Mouse (Mus musculus) thymus, adult 18-20 months (tissue): ENCODE measurements around the gene Gatd1.

Experiments used
- DNase-seq, 2 experiments: peaks; one replicate each; pipeline ENCODE4 v3.0.0; 2022; ENCODE audit warnings: mixed read lengths in 2 of 2

Gene Gatd1

GRCm38 (mm10) chr7:141441460-141441859, 27.5 kb upstream of the Gatd1 start:
- peak in 1 of 2 experiments; percentile 7 for DNase-seq

- peak in 1 of 2 experiments; percentile 31 for DNase-seq
Observed at GRCm38 (mm10) chr7:141440613-141441012, 26.7 kb upstream of the Gatd1 start.

- DNase-seq = no peak
Observed at GRCm38 (mm10) chr7:141439811-141440210, 25.9 kb upstream of the Gatd1 start.

DNA sequence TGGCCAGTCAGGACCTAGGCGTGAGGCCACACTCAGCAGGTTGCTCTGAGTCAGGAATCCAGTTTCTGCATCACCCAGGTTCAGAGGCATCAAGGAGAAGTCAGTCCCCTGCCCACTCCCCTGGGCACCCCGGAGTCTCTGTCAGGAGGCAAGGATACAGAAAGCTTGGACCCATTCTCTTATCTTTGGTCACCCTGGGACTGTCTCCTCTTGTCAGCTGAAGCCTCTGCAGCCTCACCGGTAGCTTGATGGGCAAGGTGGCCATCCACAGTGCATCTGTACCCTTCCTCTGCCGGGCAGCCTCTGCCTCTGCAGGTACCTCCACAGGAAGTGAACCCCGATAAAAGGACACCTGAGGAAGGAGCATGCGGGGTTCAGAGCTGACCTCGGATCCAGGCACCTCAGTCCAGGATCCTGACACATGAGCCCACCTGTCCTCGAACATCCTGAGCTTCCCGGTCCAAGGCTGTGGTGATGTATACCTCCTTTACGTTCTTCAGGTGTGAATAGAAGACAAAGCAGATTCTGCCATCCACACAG, 25.3 kb upstream of the Gatd1 start:
- no peak for DNase-seq

- DNase-seq = no peak
Observed at GRCm38 (mm10) chr7:141438201-141438968, 24.4 kb upstream of the Gatd1 start.

GRCm38 (mm10) chr7:141437178-141438120, 23.5 kb upstream of the Gatd1 start, which contains the start of gene Slc25a22:
Gene Slc25a22, minus strand, starts transcription at chr7:141437892.
- DNase-seq = peak; percentile 73

- no peak for DNase-seq
Observed at GRCm38 (mm10) chr7:141436523-141436892, 22.6 kb upstream of the Gatd1 start.

DNA sequence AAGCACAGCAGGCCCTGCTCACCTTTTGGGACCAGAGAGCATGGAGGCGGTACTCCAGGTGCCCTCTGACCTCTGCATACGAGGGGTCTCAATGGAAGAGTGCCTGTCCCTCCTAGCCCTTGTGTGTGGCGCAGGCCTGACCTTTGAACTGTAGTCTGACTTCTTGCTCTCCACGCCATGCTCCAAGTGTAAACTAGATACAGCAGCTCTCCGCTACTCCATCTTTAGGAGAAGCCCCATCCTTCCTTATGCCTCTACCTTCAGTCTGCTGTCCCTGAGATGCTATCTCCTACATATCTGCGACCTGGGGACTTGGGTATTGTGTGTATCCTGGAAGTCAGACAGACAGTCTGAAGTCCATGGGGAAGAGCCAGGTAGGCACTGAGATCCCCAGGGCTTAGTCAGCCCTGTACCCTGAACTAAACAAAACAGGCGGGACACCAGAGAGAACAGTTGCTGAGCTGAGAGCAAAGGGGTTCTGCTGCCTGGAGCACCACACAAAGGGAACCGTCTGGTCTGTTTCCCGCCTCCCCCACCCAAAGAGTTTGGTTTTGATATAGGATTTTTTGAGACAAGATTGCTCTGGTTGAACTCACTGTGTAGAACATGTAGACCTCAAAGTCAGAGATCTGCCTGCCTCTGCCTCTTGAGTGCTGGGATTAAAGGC, 22.1 kb upstream of the Gatd1 start:
- no peak for DNase-seq

DNA sequence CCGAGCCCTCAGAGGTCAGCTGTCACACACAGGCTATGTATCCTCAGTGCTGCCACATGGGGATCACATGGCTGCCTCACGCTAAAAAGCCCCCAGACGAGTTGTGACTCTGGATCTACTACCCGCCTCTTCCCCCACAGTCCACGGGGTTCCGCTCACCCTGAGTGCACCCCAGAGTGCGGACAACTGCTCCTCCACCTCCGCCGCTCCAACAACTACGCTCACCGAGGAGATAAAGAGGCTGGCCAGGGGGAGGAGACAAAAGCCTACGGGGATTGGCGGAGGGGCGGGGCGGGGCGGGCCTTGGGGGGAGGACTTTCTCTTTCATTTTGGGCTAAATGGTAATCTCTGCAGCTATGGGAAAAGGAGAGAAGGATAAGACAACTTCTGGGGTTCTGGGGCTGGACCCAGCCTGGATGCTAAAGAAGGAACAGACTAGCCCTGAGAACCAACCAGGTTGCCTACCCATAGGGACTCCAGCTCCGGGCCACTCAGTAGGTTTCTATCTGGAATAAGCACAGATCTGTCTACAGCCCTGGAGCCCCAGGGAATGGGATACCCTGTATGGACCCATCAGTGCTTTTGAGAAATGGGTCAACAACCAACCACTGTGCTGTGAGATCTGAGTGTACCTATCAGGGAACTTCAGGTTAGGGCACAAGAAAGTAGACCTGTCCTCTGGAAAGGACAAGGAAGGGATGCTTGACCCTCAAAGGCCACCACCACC, 21.4 kb upstream of the Gatd1 start:
- DNase-seq = no peak

DNA sequence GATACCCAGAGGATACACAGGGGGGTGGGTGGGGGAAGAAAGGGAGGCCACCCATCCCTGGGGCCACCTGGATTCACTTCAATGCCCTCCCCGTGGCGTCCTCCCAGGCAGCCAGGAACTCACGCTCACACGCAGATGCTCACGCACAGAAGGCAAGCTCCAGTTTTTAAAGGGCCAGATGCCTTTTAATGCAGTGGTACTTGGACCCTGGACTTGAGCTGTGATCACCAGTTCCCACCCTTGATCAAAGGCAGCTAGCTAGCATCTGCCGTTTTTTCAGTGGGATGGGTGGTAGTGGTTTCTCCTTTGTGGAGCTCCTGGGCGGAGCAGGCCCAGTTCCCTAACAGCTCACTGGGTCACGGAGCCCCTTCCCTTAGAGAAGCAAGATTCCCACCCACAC, 20.5 kb upstream of the Gatd1 start:
- DNase-seq = no peak

DNA sequence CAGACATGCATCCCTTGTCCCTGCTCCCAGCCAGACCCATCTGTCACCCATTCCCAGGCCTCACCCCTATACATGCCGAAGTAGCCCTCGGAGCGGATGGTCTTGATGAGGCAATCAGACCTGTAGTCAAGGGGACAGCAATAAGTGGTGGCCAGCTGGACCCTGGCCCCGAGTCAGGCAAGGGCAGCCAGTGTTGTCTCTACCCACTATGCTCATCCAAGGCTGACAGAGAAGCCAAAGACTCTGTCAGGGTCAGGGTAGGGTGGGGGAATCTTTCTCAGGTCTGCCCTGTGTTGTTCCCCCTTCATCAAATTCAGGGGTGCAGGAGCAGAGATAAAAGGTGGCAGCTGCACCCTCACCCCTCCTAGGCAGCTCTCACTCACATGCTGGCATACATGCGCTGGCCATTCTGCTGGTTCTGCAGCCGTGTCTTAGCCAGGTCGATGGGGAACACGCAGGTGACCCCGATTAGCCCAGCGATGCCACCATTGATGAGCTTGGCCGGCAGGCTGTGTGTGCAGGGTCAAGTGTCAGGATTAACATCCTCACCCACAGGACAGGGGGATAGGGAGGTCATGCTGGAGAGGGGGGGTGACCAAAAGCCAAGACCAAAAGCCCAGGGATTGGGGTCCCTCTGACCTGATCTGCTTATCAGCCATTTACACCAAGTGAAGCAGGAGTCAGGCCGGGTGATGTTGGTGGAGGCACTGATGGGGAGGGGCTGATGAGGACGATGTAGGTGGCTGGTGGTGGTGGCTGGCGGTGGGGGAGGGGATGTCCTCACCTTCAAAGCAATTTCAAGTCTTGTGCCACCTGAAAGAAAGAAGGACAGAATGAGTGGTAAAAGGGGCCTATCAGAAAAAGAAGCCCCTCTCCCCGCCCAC, 19.8 kb upstream of the Gatd1 start:
- no peak for DNase-seq

- DNase-seq = no peak
Observed at GRCm38 (mm10) chr7:141432741-141433516, 19.0 kb upstream of the Gatd1 start.

GRCm38 (mm10) chr7:141432186-141432611, 18.3 kb upstream of the Gatd1 start:
- DNase-seq = no peak

GRCm38 (mm10) chr7:141431434-141432185, 17.7 kb upstream of the Gatd1 start:
- no peak for DNase-seq

DNA sequence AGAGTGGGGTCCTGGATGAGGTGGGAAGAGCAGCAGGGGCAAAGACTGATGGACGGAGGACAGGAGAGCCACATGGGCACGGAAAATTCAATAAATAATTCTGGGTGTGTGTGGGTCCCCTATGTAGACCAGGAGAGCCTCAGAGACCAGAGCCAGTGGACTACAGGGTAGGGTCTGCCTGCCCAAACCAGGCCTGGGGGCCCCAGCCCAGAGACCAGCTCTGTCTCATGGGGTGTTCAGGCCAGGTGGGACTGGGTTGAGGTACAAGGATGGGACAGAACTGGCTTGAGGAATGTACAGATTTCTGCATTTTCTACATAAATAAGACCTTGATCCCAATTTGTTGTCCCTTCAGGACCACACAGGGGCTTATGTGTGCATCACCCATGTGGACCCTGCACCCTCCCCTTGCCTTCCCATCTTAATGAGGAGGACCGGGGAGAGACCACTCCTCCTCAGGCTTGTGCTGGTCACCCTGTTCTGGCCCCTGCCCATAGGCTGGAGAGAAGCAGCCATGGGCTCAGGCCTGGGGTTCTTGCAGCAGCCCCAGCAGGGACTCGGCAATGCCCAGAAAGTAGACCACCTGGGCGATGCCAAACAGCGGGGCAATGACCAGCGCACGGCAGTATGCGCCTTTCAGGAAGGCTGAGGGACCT, 16.8 kb upstream of the Gatd1 start:
- DNase-seq = no peak

DNA sequence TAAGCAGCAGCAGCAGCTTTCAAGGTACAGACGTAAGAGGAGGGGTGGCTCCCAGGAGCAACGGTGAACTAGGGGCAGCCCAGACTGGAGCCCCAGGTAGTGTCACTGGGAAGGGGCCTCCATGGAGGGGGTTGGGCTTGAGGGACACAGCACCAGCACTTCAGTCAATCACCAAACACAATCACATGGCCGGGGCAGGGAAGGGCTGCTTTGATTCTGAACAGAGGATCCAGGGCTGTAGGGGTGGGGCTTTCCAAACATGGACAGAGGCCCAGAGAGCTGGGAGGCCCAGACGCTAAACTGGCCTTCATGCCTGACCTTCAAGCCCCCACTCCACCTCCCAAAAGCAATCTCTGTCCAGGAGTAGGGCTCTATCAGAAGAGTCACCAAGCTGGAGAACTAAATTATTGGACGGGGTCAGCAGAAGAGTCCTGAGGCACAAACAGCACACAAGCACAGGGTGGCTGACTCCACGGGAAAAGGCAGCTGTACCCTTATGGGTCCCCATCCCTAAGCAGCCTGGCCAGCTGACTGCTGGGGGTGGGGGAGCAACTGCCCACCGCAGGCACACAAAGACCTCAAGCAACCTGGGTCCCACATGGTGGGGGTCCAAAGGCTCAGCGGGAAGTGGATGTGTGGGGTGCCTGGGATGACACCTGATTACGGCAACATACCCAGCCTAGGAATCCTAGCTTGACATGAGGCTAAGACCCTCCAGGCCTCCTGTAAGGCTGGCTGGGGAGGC, 16.1 kb upstream of the Gatd1 start:
- no peak for DNase-seq

DNA sequence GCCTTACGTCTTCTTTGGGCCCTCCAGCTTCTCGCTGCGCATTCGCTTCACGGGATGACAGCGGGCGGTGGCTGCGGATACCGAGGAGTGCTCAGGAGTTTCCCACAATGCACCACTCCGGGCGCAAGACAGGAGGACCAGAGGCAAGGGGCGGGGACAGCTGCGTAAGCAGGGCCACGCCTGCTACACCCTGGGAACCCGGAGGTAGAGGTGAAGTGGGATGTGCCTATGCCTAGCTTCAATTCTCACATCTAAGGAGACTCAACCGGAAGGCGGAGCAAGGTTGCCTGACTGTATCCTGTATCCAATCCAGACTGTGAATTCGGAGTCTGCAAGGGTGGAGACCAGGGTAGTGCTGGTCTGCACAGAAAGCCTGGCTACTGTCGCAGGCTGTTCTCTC, 15.4 kb upstream of the Gatd1 start, which contains the start of gene Cend1:
Cend1 (minus strand) TSS at position 182 of the 400 bp plus-strand sequence.
- DNase-seq = no peak

- no peak for DNase-seq
Observed at GRCm38 (mm10) chr7:141428701-141429100, 14.8 kb upstream of the Gatd1 start.
